Mouse (Mus musculus): ENCODE results near the gene Zfp691. TPM values are rescaled to one million over a fixed set of nuclear protein-coding genes. Genes with fewer than 3 reads are reported as not detected.

Gene Zfp691
- total and polyA plus RNA-seq, 3 experiments = 6.7 to 9.9 TPM; not detected in 1

GRCm38 (mm10) chr4:119129096-119129495, 44.9 kb downstream of the Zfp691 start:
- Histone ChIP-seq H3K9me3 (replicated peaks; ENCODE audit: insufficient read depth, low read length) (no peaks in the 10 kb centered on the region), H3K27ac (ENCODE audit: control insufficient read depth, low read depth, low read length) (no peak overlapping the region), H3K79me2 (ENCODE audit: control insufficient read depth, insufficient read depth, low read length, poor library complexity) (no peaks in the 10 kb centered on the region), H3K36me3 (ENCODE audit: control insufficient read depth in 1 of 2, insufficient read depth in 2 of 2, low read length in 2 of 2) (peaks cover 3 to 15% of the 10 kb centered on the region in 2 experiments), H3K9ac (ENCODE audit: control insufficient read depth, low read depth, low read length, poor library complexity, severe bottlenecking) (no peak overlapping the region), H3K27me3 (ENCODE audit: control insufficient read depth in 1 of 2, insufficient read depth in 2 of 2, low read length in 2 of 2) (no peaks in the 10 kb centered on the region), H3K4me1 (ENCODE audit: control insufficient read depth in 1 of 2, insufficient read depth in 2 of 2, low read length in 2 of 2) (peaks cover 7 to 27% of the 10 kb centered on the region in 2 experiments; a peak in 3 of 4 replicates), H3K4me3 (ENCODE audit: control insufficient read depth in 1 of 2, insufficient read depth in 1 of 2, low read depth in 2 of 2, low read length in 2 of 2) (no peak overlapping the region)
- no peak for DNase-seq (ENCODE audit: low read depth, low spot score)
- TF ChIP-seq CTCF (IDR thresholded peaks at IDR 0.05 in 2 of 3, conservative IDR thresholded peaks at IDR 0.05 in 1 of 3; ENCODE audit: control insufficient read depth in 1 of 3, insufficient read depth in 1 of 3, low read depth in 2 of 3, low read length in 3 of 3, poor library complexity in 1 of 3, severe bottlenecking in 1 of 3) (no peak), UBTF (IDR thresholded peaks at IDR 0.05; ENCODE audit: borderline replicate concordance, insufficient read depth, low read depth, low read length) (no peak), NRF1 (IDR thresholded peaks at IDR 0.05; ENCODE audit: insufficient read depth, low read depth, low read length, poor library complexity, severe bottlenecking) (no peak), POLR2A (IDR thresholded peaks at IDR 0.05; ENCODE audit: control insufficient read depth in 1 of 2, insufficient read depth in 1 of 2, low read depth in 1 of 2, low read length in 2 of 2, poor library complexity in 1 of 2) (no peak), ETS1 (IDR thresholded peaks at IDR 0.05; ENCODE audit: low read depth, low read length) (no peak), NELFE (IDR thresholded peaks at IDR 0.05; ENCODE audit: low read depth, low read length) (no peak), MAFK (IDR thresholded peaks at IDR 0.05; ENCODE audit: borderline replicate concordance, low read depth, low read length) (no peak), POLR2AphosphoS2 (IDR thresholded peaks at IDR 0.05; ENCODE audit: low read length) (no peak), ZKSCAN1 (IDR thresholded peaks at IDR 0.05; ENCODE audit: low read depth, low read length) (no peak), MYC (IDR thresholded peaks at IDR 0.05; ENCODE audit: low read depth, low read length) (no peak), TBP (IDR thresholded peaks at IDR 0.05; ENCODE audit: low read depth, low read length) (no peak), BHLHE40 (IDR thresholded peaks at IDR 0.05; ENCODE audit: borderline replicate concordance, low read depth, low read length) (no peak)

- H3K9ac ChIP-seq (ENCODE audit: control insufficient read depth, low read depth, low read length, poor library complexity, severe bottlenecking) = no peak overlapping the region
- H3K36me3 ChIP-seq (ENCODE audit: control insufficient read depth in 1 of 2, insufficient read depth in 2 of 2, low read length in 2 of 2) = peaks cover 3 to 15% of the 10 kb centered on the region in 2 experiments
- no peak for DNase-seq (ENCODE audit: low read depth, low spot score)
- no peak overlapping the region for H3K4me3 ChIP-seq (ENCODE audit: control insufficient read depth in 1 of 2, insufficient read depth in 1 of 2, low read depth in 2 of 2, low read length in 2 of 2)
- peaks cover 7 to 27% of the 10 kb centered on the region in 2 experiments; a peak in 3 of 4 replicates for H3K4me1 ChIP-seq (ENCODE audit: control insufficient read depth in 1 of 2, insufficient read depth in 2 of 2, low read length in 2 of 2)
- no peaks in the 10 kb centered on the region for H3K9me3 ChIP-seq (replicated peaks; ENCODE audit: insufficient read depth, low read length)
- no peak overlapping the region for H3K27ac ChIP-seq (ENCODE audit: control insufficient read depth, low read depth, low read length)
- TF ChIP-seq POLR2A (IDR thresholded peaks at IDR 0.05; ENCODE audit: control insufficient read depth in 1 of 2, insufficient read depth in 1 of 2, low read depth in 1 of 2, low read length in 2 of 2, poor library complexity in 1 of 2) (no peak), SIN3A (IDR thresholded peaks at IDR 0.05; ENCODE audit: low read length) (0 out of 2 replicates have a peak, but pooled peaks have one; percentile 24)
- H3K27me3 ChIP-seq (ENCODE audit: control insufficient read depth in 1 of 2, insufficient read depth in 2 of 2, low read length in 2 of 2) = no peaks in the 10 kb centered on the region
- H3K79me2 ChIP-seq (ENCODE audit: control insufficient read depth, insufficient read depth, low read length, poor library complexity) = no peaks in the 10 kb centered on the region
Measured at GRCm38 (mm10) chr4:119128547-119128946, 45.4 kb downstream of the Zfp691 start.

- Histone ChIP-seq H3K4me1 (ENCODE audit: control insufficient read depth in 1 of 2, insufficient read depth in 2 of 2, low read length in 2 of 2) (peaks cover 7 to 27% of the 10 kb centered on the region in 2 experiments; a peak in 3 of 4 replicates), H3K27me3 (ENCODE audit: control insufficient read depth in 1 of 2, insufficient read depth in 2 of 2, low read length in 2 of 2) (no peaks in the 10 kb centered on the region), H3K79me2 (ENCODE audit: control insufficient read depth, insufficient read depth, low read length, poor library complexity) (no peaks in the 10 kb centered on the region), H3K27ac (ENCODE audit: control insufficient read depth, low read depth, low read length) (peak overlapping the region; percentile 38), H3K36me3 (ENCODE audit: control insufficient read depth in 1 of 2, insufficient read depth in 2 of 2, low read length in 2 of 2) (peaks cover 3 to 15% of the 10 kb centered on the region in 2 experiments), H3K9ac (ENCODE audit: control insufficient read depth, low read depth, low read length, poor library complexity, severe bottlenecking) (peak overlapping the region; percentile 8; the same call in 1 of the 2 replicates), H3K9me3 (replicated peaks; ENCODE audit: insufficient read depth, low read length) (no peaks in the 10 kb centered on the region), H3K4me3 (ENCODE audit: control insufficient read depth in 1 of 2, insufficient read depth in 1 of 2, low read depth in 2 of 2, low read length in 2 of 2) (no peak overlapping the region)
- peak; percentile 87 for DNase-seq (ENCODE audit: low read depth, low spot score)
- TF ChIP-seq GABPA (IDR thresholded peaks at IDR 0.05; ENCODE audit: low read depth, low read length) (no peak), ZNF384 (IDR thresholded peaks at IDR 0.05; ENCODE audit: low read depth, low read length) (no peak), MYC (IDR thresholded peaks at IDR 0.05; ENCODE audit: low read depth, low read length) (no peak), ZMIZ1 (IDR thresholded peaks at IDR 0.05; ENCODE audit: low read depth, low read length) (no peak), BHLHE40 (IDR thresholded peaks at IDR 0.05; ENCODE audit: borderline replicate concordance, low read depth, low read length) (no peak), POLR2A (IDR thresholded peaks at IDR 0.05; ENCODE audit: control insufficient read depth in 1 of 2, insufficient read depth in 1 of 2, low read depth in 1 of 2, low read length in 2 of 2, poor library complexity in 1 of 2) (no peak), CHD2 (IDR thresholded peaks at IDR 0.05; ENCODE audit: low read length) (no peak), TAL1 (IDR thresholded peaks at IDR 0.05; ENCODE audit: low read length) (no peak), GATA1 (IDR thresholded peaks at IDR 0.05; ENCODE audit: low read depth, low read length) (no peak), USF2 (IDR thresholded peaks at IDR 0.05; ENCODE audit: borderline replicate concordance in 1 of 2, insufficient read depth in 1 of 2, low read depth in 1 of 2, low read length in 2 of 2) (no peak), KAT2A (conservative IDR thresholded peaks at IDR 0.05; ENCODE audit: low read depth, low read length) (no peak), MEF2A (IDR thresholded peaks at IDR 0.05; ENCODE audit: extremely low read depth, insufficient replicate concordance, low read depth, low read length, poor library complexity, severe bottlenecking) (no peak), E2F4 (IDR thresholded peaks at IDR 0.05; ENCODE audit: borderline replicate concordance, low read depth, low read length) (no peak), UBTF (IDR thresholded peaks at IDR 0.05; ENCODE audit: borderline replicate concordance, insufficient read depth, low read depth, low read length) (no peak), ETS1 (IDR thresholded peaks at IDR 0.05; ENCODE audit: low read depth, low read length) (peak; percentile 18; the same call in 1 of the 2 replicates), SMC3 (IDR thresholded peaks at IDR 0.05; ENCODE audit: low read depth, low read length) (no peak)
Measured at GRCm38 (mm10) chr4:119127229-119127628, 46.8 kb downstream of the Zfp691 start.
